ENCODE assay signal across 12 mouse cellular contexts in genomic region chr2:31069506-31069905, GRCm38 (mm10).
A peak's percentile ranks its signal among the peaks of the same experiment; 100 is the strongest.
DNase-seq lines count a peak whose midpoint lies in the region; ATAC-seq and TF ChIP-seq lines count a peak whose summit lies in the region.
"Had no signal": no experiment of that assay in that cellular context is flagged by ENCODE, and none has a peak within 500 bp of the region (broad histone marks: within the 10 kb centered on the region; RNA-seq: fewer than 3 reads in every experiment).

No protein-coding gene starts in this region.

- H3K4me1 ChIP-seq in hindbrain, embryonic 10.5 days (replicated peaks) = peaks cover 33% of the 10 kb centered on the region
- H3K4me1 ChIP-seq in hindbrain, embryonic 11.5 days (replicated peaks; ENCODE audit: control insufficient read depth, insufficient read depth, low read length) = peaks cover 3% of the 10 kb centered on the region; the same call in 1 of the 2 replicates
- peaks cover 18 to 48% of the 10 kb centered on the region in 2 experiments for H3K4me1 ChIP-seq in CH12.LX (ENCODE audit: control insufficient read depth in 1 of 2, insufficient read depth in 2 of 2)
- H3K4me1 ChIP-seq in cortical plate, adult 2 months (ENCODE audit: control insufficient read depth, insufficient read depth, low read length) = peaks cover 4% of the 10 kb centered on the region; the same call in 1 of the 2 replicates
- peaks cover 9% of the 10 kb centered on the region; the same call in 1 of the 2 replicates for H3K4me1 ChIP-seq in hindbrain, postnatal 0 days (ENCODE audit: insufficient read depth, low read length)

- in situ Hi-C loops in CH12.LX (cut with MboI; ENCODE audit: low pct_ligation_motif_present, low pct_unique_long_range_greater_than_20kb, low sequenced_read_pairs) = loop anchor here (25.0 kb wide), 1 partner anchor 393 kb away; the partner anchor contains the start of gene Ass1

- no peak for TF ChIP-seq CTCF in CH12.LX (conservative IDR thresholded peaks at IDR 0.05 in 1 of 2, IDR thresholded peaks at IDR 0.05 in 1 of 2; ENCODE audit: low read depth in 2 of 2, low read length in 2 of 2)
- no peak for TF ChIP-seq CTCF in cortical plate, adult 2 months (IDR thresholded peaks at IDR 0.05; ENCODE audit: extremely low read depth, insufficient read depth, low read length)
- TF ChIP-seq CTCF in hindbrain, postnatal 0 days (IDR thresholded peaks at IDR 0.05; ENCODE audit: low read depth) = no peak

- no peak for ATAC-seq in hindbrain, embryonic 11.5 days (ENCODE audit: low FRiP score)
- no peak for ATAC-seq in hindbrain, postnatal 0 days

- 0 out of 2 replicates have a peak, but pooled peaks cover 6% of the 10 kb centered on the region for H3K9me3 ChIP-seq in hindbrain, embryonic 10.5 days
- no peaks in the 10 kb centered on the region for H3K9me3 ChIP-seq in hindbrain, embryonic 11.5 days (ENCODE audit: control insufficient read depth, low read length)
- peaks cover 17% of the 10 kb centered on the region for H3K9me3 ChIP-seq in CH12.LX (replicated peaks; ENCODE audit: low read length)
- H3K9me3 ChIP-seq in hindbrain, postnatal 0 days (ENCODE audit: low read length) = no peaks in the 10 kb centered on the region

- peak overlapping the region; percentile 95 for H3K27ac ChIP-seq in hindbrain, embryonic 10.5 days
- no peak overlapping the region for H3K27ac ChIP-seq in hindbrain, embryonic 11.5 days (ENCODE audit: low read depth, low read length)
- peak overlapping the region; percentile 90 for H3K27ac ChIP-seq in CH12.LX (ENCODE audit: insufficient read depth, low read depth)
- peak overlapping the region; percentile 89 for H3K27ac ChIP-seq in cortical plate, adult 2 months (ENCODE audit: insufficient read depth, low read length)
- peak overlapping the region; percentile 77; the same call in 1 of the 2 replicates for H3K27ac ChIP-seq in hindbrain, postnatal 0 days

- 90% methylated on average over 7 of the region's 7 CpGs for WGBS in hindbrain, embryonic 10.5 days
- WGBS in hindbrain, embryonic 11.5 days = 87% methylated on average over 7 of the region's 7 CpGs
- WGBS in hindbrain, postnatal 0 days = 84% methylated on average over 7 of the region's 7 CpGs

- TF ChIP-seq POLR2A in CH12.LX (IDR thresholded peaks at IDR 0.05; ENCODE audit: low read depth, low read length) = no peak
- no peak for TF ChIP-seq POLR2A in cortical plate, adult 2 months (IDR thresholded peaks at IDR 0.05; ENCODE audit: extremely low read depth, insufficient read depth, low read length)

- no peaks in the 10 kb centered on the region for H3K27me3 ChIP-seq in hindbrain, embryonic 10.5 days (ENCODE audit: insufficient read depth, poor library complexity, severe bottlenecking)
- 0 out of 2 replicates have a peak, but pooled peaks cover 2% of the 10 kb centered on the region for H3K27me3 ChIP-seq in hindbrain, embryonic 11.5 days (ENCODE audit: control insufficient read depth, insufficient read depth, low read length)
- no peaks in the 10 kb centered on the region for H3K27me3 ChIP-seq in CH12.LX (replicated peaks)
- no peaks in the 10 kb centered on the region for H3K27me3 ChIP-seq in hindbrain, postnatal 0 days (ENCODE audit: insufficient read depth, low read length)

- no peak overlapping the region for H3K4me3 ChIP-seq in hindbrain, embryonic 10.5 days
- H3K4me3 ChIP-seq in hindbrain, embryonic 11.5 days (ENCODE audit: low read depth, low read length) = no peak overlapping the region
- H3K4me3 ChIP-seq in CH12.LX (replicated peaks in 1 of 3; ENCODE audit: low read depth in 2 of 3, low read length in 2 of 3, poor library complexity in 1 of 3) = no peak overlapping the region
- H3K4me3 ChIP-seq in cortical plate, adult 2 months (ENCODE audit: insufficient read depth, low read length) = no peak overlapping the region
- no peak overlapping the region for H3K4me3 ChIP-seq in hindbrain, postnatal 0 days (ENCODE audit: low read length)

- no peak for TF ChIP-seq EP300 in CH12.LX (IDR thresholded peaks at IDR 0.05; ENCODE audit: low read length)

- H3K9ac ChIP-seq in hindbrain, embryonic 11.5 days (ENCODE audit: low read depth, low read length) = no peak overlapping the region
- no peak overlapping the region for H3K9ac ChIP-seq in CH12.LX (ENCODE audit: insufficient read depth, low read depth)
- H3K9ac ChIP-seq in hindbrain, postnatal 0 days (replicated peaks; ENCODE audit: low read length) = no peak overlapping the region

- dilution Hi-C loops in CH12.LX (cut with MboI; ENCODE audit: extremely low pct_ligation_motif_present, extremely low pct_unique_long_range_greater_than_20kb, low sequenced_read_pairs) = no loop called here

- no peak for DNase-seq in hindbrain, embryonic 10.5 days (ENCODE audit: low spot score)
- DNase-seq in hindbrain, embryonic 11.5 days (ENCODE audit: low spot score) = no peak
- no peak for DNase-seq in CH12.LX (ENCODE audit: extremely low read depth)
- no peak for DNase-seq in hindbrain, postnatal 0 days (ENCODE audit: low spot score)
- DNase-seq in testis, postnatal 10 days (ENCODE audit: low spot score) = no peak
- no peak for DNase-seq in right cerebral cortex, adult 18-20 months
- DNase-seq in layer of hippocampus, postnatal 25 days (ENCODE audit: extremely low spot score in 1 of 2, low spot score in 1 of 2) = no peak
- DNase-seq: cerebellum, adult 9-10 months; lung, adult 2 months; spleen, adult 18-20 months; thymus, postnatal 25 days had no signal

- peaks cover 23% of the 10 kb centered on the region for H3K36me3 ChIP-seq in hindbrain, embryonic 10.5 days
- 0 out of 2 replicates have a peak, but pooled peaks cover 2% of the 10 kb centered on the region for H3K36me3 ChIP-seq in hindbrain, embryonic 11.5 days (ENCODE audit: control insufficient read depth, insufficient read depth, low read length)
- H3K36me3 ChIP-seq in CH12.LX (replicated peaks in 1 of 2; ENCODE audit: control insufficient read depth in 1 of 2, insufficient read depth in 1 of 2, low read length in 1 of 2) = peaks cover 44 to 90% of the 10 kb centered on the region in 2 experiments
- H3K36me3 ChIP-seq in hindbrain, postnatal 0 days (ENCODE audit: insufficient read depth, low read length) = no peaks in the 10 kb centered on the region

- no peak for TF ChIP-seq RAD21 in CH12.LX (IDR thresholded peaks at IDR 0.05; ENCODE audit: low read depth, low read length)

- H3K4me2 ChIP-seq in hindbrain, embryonic 11.5 days (replicated peaks; ENCODE audit: low read depth, low read length) = no peak overlapping the region
- no peak overlapping the region for H3K4me2 ChIP-seq in CH12.LX (ENCODE audit: insufficient read depth, low read depth, poor library complexity, severe bottlenecking)
- no peak overlapping the region for H3K4me2 ChIP-seq in hindbrain, postnatal 0 days (ENCODE audit: low read depth, low read length)

- H3K79me2 ChIP-seq in CH12.LX (replicated peaks; ENCODE audit: control insufficient read depth, extremely low read depth, insufficient read depth, poor library complexity, severe bottlenecking) = peaks cover 16% of the 10 kb centered on the region

TF ChIP-seq in CH12.LX, 34 proteins besides CTCF, POLR2A, EP300 and RAD21:
- TF ChIP-seq MAFK (IDR thresholded peaks at IDR 0.05; ENCODE audit: insufficient replicate concordance, low read length) (no peak), BHLHE40 (IDR thresholded peaks at IDR 0.05; ENCODE audit: low read depth, low read length) (no peak), ZKSCAN1 (IDR thresholded peaks at IDR 0.05; ENCODE audit: borderline replicate concordance, low read depth, low read length) (no peak), RCOR1 (conservative IDR thresholded peaks at IDR 0.05; ENCODE audit: low read depth, low read length) (no peak), NELFE (IDR thresholded peaks at IDR 0.05; ENCODE audit: low read depth, low read length) (no peak), JUND (conservative IDR thresholded peaks at IDR 0.05; ENCODE audit: low read depth, low read length) (no peak), ZNF384 (IDR thresholded peaks at IDR 0.05; ENCODE audit: low read depth, low read length) (no peak)
TF ChIP-seq in CH12.LX: peak in this region for 0.
